Mouse (Mus musculus) embryonic facial prominence, embryonic 11.5 days (tissue): Measurements from ENCODE around the gene Olfr305. TPM values are rescaled to one million over a fixed set of nuclear protein-coding genes. Genes with fewer than 3 reads are reported as not detected.
"Not testable (repeated sequence)": the region's sequence is repeated elsewhere in the genome, so short reads cannot be mapped to it uniquely, and the experiment has no call there.

Source experiments
- ATAC-seq: fragments of 200-750 bp; cut with Nextera tagmentation; replicated peaks from 2 replicates; pipeline ENCODE4 v1.8.0; 2017; ENCODE audit warnings: low read depth; ENCODE audit not compliant: insufficient number of reproducible peaks, low FRiP score, low TSS enrichment
- DNase-seq: peaks from one replicate; pipeline ENCODE4 v3.0.0-alpha.2; 2015; ENCODE audit warnings: low spot score
- H3K27ac ChIP-seq: fragments of 300-500 bp; sonication (generic); replicated peaks from 2 replicates; pipeline ENCODE4 v1.5.1; 2014; ENCODE audit warnings: mild to moderate bottlenecking, low read depth, low read length, control low read depth
- H3K27me3 ChIP-seq: fragments of 300-500 bp; sonication (generic); 2 replicates; pipeline ENCODE4 v1.6.1; 2014; ENCODE audit warnings: mild to moderate bottlenecking, low read length, moderate library complexity, mixed read lengths; ENCODE audit not compliant: control insufficient read depth, insufficient read depth
- H3K36me3 ChIP-seq: fragments of 300-500 bp; sonication (generic); replicated peaks from 2 replicates; pipeline ENCODE4 v1.6.1; 2014; ENCODE audit warnings: low read depth, mild to moderate bottlenecking, low read length, moderate library complexity, mixed read lengths; ENCODE audit not compliant: control insufficient read depth, insufficient read depth
- H3K4me1 ChIP-seq: fragments of 300-500 bp; sonication (generic); 2 replicates; pipeline ENCODE4 v1.6.1; 2014; ENCODE audit warnings: low read length, mixed read lengths; ENCODE audit not compliant: control insufficient read depth, insufficient read depth
- H3K4me2 ChIP-seq: fragments of 300-500 bp; sonication (generic); 2 replicates; pipeline ENCODE4 v1.6.1; 2014; ENCODE audit warnings: low read depth, mild to moderate bottlenecking, control low read depth, low read length, moderate library complexity
- H3K4me3 ChIP-seq: fragments of 300-500 bp; sonication (generic); 2 replicates; pipeline ENCODE4 v1.5.1; 2014; ENCODE audit warnings: low read depth, low read length, control low read depth
- H3K9ac ChIP-seq: fragments of 300-500 bp; sonication (generic); replicated peaks from 2 replicates; pipeline ENCODE4 v1.6.1; 2014; ENCODE audit warnings: mild to moderate bottlenecking, control low read depth, low read length
- H3K9me3 ChIP-seq: fragments of 300-500 bp; sonication (generic); replicated peaks from 2 replicates; pipeline ENCODE4 v1.6.1; 2016; ENCODE audit warnings: mild to moderate bottlenecking, low read length, inconsistent platforms, mixed read lengths; ENCODE audit not compliant: control insufficient read depth
- WGBS: fragments of 180-500 bp; shearing (Covaris S2); extraction: QIAGEN DNeasy Blood & Tissue Kit; methylation state at CpG from one replicate; pipeline ENCODE4 v1.1.7; 2014; 5-methylcytosine and 5-hydroxymethylcytosine counted together
- polyA plus RNA-seq: library from polyadenylated mRNA; unstranded; fragments of >200 nt; fragmentation: Nextera tagmentation; extraction: Ambion mirVana; gene quantifications from 2 replicates; pipeline ENCODE4 v1.2.1, GENCODE M21; 2014

The Olfr305 gene
- polyA plus RNA-seq: not detected in 2 replicates

DNA sequence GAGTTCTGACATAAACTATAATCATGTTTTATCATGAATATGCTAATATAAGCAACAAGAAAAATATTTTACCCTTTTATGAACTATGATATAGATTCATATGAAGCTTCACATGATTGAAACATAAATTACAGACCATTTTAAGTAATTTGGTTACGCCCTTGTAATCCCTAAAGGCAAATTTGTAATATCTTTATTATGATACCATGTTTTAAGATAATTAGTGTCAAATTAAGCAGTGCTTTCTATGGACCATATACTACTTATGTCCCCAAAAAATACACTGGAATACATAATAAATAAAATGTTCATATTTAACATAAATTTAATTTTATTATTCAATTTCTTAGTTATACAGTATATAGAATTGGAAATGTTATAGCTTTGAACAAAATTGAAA lies at the start of gene Olfr305:
TSS of gene Olfr305 (minus strand) at position 101 of the 400 bp plus-strand sequence.
- no peaks in the 10 kb centered on the region for H3K4me1 ChIP-seq
- no peak for ATAC-seq
- WGBS: 94% methylated on average over 1 of the region's 1 CpGs
- H3K4me2 ChIP-seq: no peak within 1 kb of the TSS
- no peaks in the 10 kb centered on the region for H3K9me3 ChIP-seq
- H3K36me3 ChIP-seq: no peaks in the 10 kb centered on the region
- no peak within 1 kb of the TSS for H3K4me3 ChIP-seq
- H3K9ac ChIP-seq: no peak within 1 kb of the TSS
- H3K27ac ChIP-seq: no peak within 1 kb of the TSS
- H3K27me3 ChIP-seq: no peaks in the 10 kb centered on the region
- no peak for DNase-seq

DNA sequence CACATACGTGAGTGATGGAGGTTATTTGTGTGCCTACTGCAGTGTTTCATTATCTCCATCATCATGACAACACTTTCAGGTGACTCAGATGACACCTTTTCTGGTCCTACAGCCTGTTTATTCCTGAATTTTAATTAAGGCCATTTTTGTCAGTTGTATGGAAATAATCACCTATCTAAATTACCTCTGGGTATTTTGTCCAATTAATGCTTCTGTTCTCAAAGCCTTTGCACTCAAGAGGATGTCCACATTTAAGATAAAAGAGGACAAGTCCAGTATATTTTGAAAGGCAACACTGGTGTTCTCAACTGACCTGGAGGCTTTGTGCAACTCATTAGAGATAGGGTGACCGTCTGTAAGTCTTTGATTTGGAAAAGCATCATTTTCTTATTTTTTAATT lies 36.8 kb upstream of the Olfr305 start, which contains the start of gene Olfr301:
TSS of gene Olfr301 (plus strand) at position 301 of the 400 bp plus-strand sequence.
- no peak within 1 kb of the TSS for H3K4me2 ChIP-seq
- ATAC-seq (no peak), DNase-seq (no peak)
- no peaks in the 10 kb centered on the region for H3K27me3 ChIP-seq
- H3K9ac ChIP-seq: no peak within 1 kb of the TSS
- H3K36me3 ChIP-seq: no peaks in the 10 kb centered on the region
- H3K4me1 ChIP-seq: no peaks in the 10 kb centered on the region
- H3K27ac ChIP-seq: no peak within 1 kb of the TSS
- no peak within 1 kb of the TSS for H3K4me3 ChIP-seq
- no peaks in the 10 kb centered on the region for H3K9me3 ChIP-seq
- WGBS: 85% methylated on average over 2 of the region's 2 CpGs

DNA sequence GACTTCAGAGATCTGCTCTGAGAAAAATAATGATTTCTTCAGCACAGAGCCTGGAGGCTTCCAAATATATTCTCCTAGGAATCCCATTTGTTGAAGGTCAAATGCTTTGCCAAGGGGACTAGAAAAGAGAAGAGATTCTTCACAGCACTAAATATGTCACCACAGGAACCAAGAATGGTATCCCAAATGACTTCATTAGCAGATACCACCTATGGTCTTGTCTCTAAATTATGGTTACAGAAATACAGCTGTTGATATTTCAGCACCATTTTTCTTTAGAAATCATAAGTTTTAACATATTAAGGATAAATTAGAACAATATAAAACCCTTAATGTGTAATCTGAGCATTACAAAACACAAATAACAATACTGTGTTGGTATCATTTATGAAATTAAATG lies 31.0 kb upstream of the Olfr305 start, which contains the start of gene Olfr303:
TSS of gene Olfr303 (minus strand) at position 101 of the 400 bp plus-strand sequence.
- Histone ChIP-seq H3K4me1 (no peaks in the 10 kb centered on the region), H3K4me3 (no peak within 1 kb of the TSS), H3K4me2 (no peak within 1 kb of the TSS), H3K36me3 (no peaks in the 10 kb centered on the region), H3K27ac (no peak within 1 kb of the TSS), H3K9ac (no peak within 1 kb of the TSS), H3K27me3 (no peaks in the 10 kb centered on the region), H3K9me3 (no peaks in the 10 kb centered on the region)
- no peak for DNase-seq
- ATAC-seq: no peak

DNA sequence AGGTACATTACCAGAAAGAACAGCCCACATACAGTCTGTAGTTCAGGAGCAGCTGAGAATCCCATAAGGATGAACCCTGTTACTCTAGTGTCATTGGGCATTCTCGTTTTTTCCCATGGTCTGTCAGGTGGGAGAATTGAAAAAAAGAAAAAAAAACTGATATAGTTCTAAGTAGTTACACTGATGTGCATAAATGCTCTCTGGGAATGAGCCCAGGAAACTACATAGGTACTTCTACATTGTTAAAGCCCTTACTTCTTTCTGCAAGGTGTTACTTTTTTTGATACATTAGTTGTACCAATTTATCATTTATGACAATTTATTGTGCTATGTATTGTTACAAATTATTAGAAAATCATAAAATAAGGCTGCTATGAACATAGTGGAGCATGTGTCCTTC lies 19.8 kb upstream of the Olfr305 start, which contains the start of gene Olfr304:
TSS of gene Olfr304 (minus strand) at position 101 of the 400 bp plus-strand sequence.
- H3K36me3 ChIP-seq: no peaks in the 10 kb centered on the region
- DNase-seq (no peak), ATAC-seq (no peak)
- H3K9me3 ChIP-seq: no peaks in the 10 kb centered on the region
- WGBS: 79% methylated on average over 1 of the region's 1 CpGs
- H3K4me2 ChIP-seq: no peak within 1 kb of the TSS
- no peaks in the 10 kb centered on the region for H3K4me1 ChIP-seq
- H3K27ac ChIP-seq: no peak within 1 kb of the TSS
- no peaks in the 10 kb centered on the region for H3K27me3 ChIP-seq
- no peak within 1 kb of the TSS for H3K4me3 ChIP-seq
- H3K9ac ChIP-seq: no peak within 1 kb of the TSS

DNA sequence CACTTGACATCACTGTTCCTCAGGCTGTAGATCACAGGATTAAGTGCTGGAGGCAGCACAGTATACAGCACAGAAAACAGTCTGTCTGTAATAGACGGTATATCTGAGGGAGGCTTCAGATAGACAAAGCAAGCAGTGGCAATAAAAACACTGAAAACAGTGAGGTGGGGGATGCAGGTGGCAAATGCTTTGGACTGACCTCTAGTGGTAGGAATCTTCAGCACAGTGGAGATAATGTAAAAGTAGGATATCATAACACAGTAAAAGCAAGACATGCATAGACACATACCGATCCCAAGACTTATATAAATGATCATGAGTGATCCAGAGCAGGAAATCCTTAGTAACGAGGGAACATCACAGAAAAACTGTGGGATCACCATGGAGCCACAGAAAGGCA lies 19.0 kb upstream of the Olfr305 start:
- no peaks in the 10 kb centered on the region for H3K9me3 ChIP-seq
- no peak for DNase-seq
- no peaks in the 10 kb centered on the region for H3K4me1 ChIP-seq
- H3K4me3 ChIP-seq: no peak overlapping the region
- no peaks in the 10 kb centered on the region for H3K36me3 ChIP-seq
- no peak overlapping the region for H3K27ac ChIP-seq
- H3K9ac ChIP-seq: no peak overlapping the region
- ATAC-seq: no peak
- no peak overlapping the region for H3K4me2 ChIP-seq
- WGBS: 77% methylated on average over 3 of the region's 3 CpGs
- H3K27me3 ChIP-seq: no peaks in the 10 kb centered on the region

DNA sequence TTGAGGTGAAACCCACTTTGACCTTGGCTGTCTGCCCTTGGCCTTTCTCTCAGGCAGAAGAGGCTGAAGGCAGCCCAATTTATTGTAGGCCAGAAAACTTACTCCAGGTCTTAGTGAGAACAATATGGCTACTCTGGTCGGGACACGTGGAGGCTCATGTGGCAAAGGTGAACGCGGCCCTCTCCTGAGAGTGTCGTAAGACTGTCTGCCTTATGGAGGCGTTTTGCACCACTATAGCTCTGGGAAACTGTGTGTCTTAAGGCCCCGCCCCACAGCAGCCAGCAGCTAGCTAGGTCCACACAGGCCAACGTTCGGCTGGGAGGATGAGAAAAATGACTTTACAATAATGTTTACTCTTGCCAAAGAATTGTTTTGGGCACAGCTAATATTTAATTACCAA lies 20.4 kb downstream of the Olfr305 start:
- H3K4me2 ChIP-seq, ATAC-seq, H3K4me3 ChIP-seq, H3K27me3 ChIP-seq, H3K9ac ChIP-seq, H3K9me3 ChIP-seq, H3K27ac ChIP-seq, DNase-seq, H3K36me3 ChIP-seq, H3K4me1 ChIP-seq: not testable (repeated sequence)
- WGBS: 91% methylated on average over 9 of the region's 9 CpGs

DNA sequence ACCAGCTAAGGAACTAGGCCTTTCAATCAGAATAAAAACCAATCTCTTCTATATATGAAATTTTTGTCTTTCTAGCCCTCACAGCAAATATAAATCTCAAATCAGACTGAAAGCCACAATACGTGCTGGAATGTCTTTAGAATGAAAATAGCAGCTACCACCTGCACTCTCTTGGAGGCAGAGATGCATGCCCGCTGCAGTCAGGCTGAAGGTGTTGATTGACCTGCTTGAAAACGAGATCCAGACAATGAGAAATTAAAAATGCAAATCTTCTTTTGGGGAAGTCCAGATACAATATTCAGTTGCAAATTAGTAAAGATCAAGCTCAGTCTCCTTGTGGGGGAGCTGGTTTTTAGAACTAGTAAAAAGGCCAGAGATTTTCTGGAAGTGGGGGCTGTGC lies 22.5 kb downstream of the Olfr305 start:
- Histone ChIP-seq H3K27me3 (no peaks in the 10 kb centered on the region), H3K36me3 (no peaks in the 10 kb centered on the region), H3K4me1 (no peaks in the 10 kb centered on the region), H3K4me3 (no peak overlapping the region), H3K9ac (no peak overlapping the region), H3K4me2 (no peak overlapping the region), H3K9me3 (no peaks in the 10 kb centered on the region), H3K27ac (no peak overlapping the region)
- no peak for DNase-seq
- ATAC-seq: no peak
- 70% methylated on average over 3 of the region's 3 CpGs for WGBS

DNA sequence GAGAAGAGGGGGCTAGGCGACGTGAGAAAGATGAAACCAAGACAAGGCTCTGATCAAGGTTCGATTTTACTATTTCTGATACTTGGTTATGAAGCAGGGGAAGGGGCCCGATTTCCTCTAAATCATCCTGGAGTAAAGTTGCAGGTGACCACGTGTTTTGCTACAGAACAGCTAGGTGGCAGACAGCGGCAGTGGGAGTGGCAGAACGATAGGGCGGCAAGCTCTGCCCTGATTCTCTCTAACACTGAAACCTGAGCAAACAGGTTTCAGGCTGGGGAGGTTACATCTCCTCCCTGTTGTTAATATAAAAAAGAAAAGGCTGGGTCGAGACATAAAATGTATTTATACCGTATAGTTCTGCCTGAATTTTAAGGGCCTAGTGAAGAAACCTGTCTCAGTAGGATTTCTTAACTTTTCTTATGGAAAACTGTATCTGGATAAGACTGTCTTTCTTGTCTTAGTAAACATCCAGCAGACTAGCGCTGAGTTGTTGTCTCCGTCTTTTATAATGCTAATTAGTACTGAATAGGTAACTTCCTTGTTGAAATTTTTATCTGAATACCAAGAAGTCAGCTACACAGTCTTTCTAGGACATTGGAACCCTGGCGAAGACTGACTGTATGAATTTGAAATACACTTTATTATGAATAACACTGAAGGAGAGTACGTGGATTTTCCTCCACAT lies 23.7 kb downstream of the Olfr305 start:
- Histone ChIP-seq H3K36me3 (no peaks in the 10 kb centered on the region), H3K9me3 (no peaks in the 10 kb centered on the region), H3K4me3 (no peak overlapping the region), H3K9ac (no peak overlapping the region), H3K27me3 (no peaks in the 10 kb centered on the region), H3K4me2 (no peak overlapping the region), H3K4me1 (no peaks in the 10 kb centered on the region), H3K27ac (no peak overlapping the region)
- WGBS: 75% methylated on average over 14 of the region's 14 CpGs
- DNase-seq (no peak), ATAC-seq (no peak)
